Mouse (Mus musculus) adrenal gland, adult 2 months (tissue): ENCODE measurements at regions not wholly inside any gene's neighbourhood (a gene's known extent, or its start where the extent isn't known, plus 50 kb on each side); places are given as distances from the start of the nearest gene placed in this dataset.

ENCODE experiments used
- DNase-seq: peaks from one replicate; pipeline ENCODE4 v3.0.0; 2021

- no peak for DNase-seq
Measured at GRCm38 (mm10) chr10:119395048-119395447, 58.6 kb upstream of the Grip1 start.

GRCm38 (mm10) chr10:119387924-119388323, 65.7 kb upstream of the Grip1 start:
- no peak for DNase-seq

- DNase-seq = no peak
Measured at GRCm38 (mm10) chr10:119382257-119382656, 71.4 kb upstream of the Grip1 start.

- DNase-seq = no peak
Measured at GRCm38 (mm10) chr10:119368566-119368965, 85.1 kb upstream of the Grip1 start.

GRCm38 (mm10) chr10:119363616-119364015, 90.0 kb upstream of the Grip1 start:
- DNase-seq = peak; percentile 22

- no peak for DNase-seq
Measured at GRCm38 (mm10) chr10:119358730-119359292, 94.8 kb upstream of the Grip1 start.

GRCm38 (mm10) chr10:119342317-119343114, 102.7 kb upstream of the Cand1 start:
- DNase-seq = no peak

GRCm38 (mm10) chr10:119340323-119340722, 100.5 kb upstream of the Cand1 start:
- DNase-seq = no peak

- no peak for DNase-seq
Measured at GRCm38 (mm10) chr10:119326912-119327311, 87.1 kb upstream of the Cand1 start.

- no peak for DNase-seq
Measured at GRCm38 (mm10) chr10:119319953-119320352, 80.1 kb upstream of the Cand1 start.

GRCm38 (mm10) chr10:119318416-119318815, 78.6 kb upstream of the Cand1 start:
- DNase-seq = no peak

GRCm38 (mm10) chr10:119311578-119311977, 71.7 kb upstream of the Cand1 start:
- no peak for DNase-seq

- no peak for DNase-seq
Measured at GRCm38 (mm10) chr10:119295740-119296139, 55.9 kb upstream of the Cand1 start.

GRCm38 (mm10) chr10:119294454-119295149, 54.7 kb upstream of the Cand1 start:
- DNase-seq = peak; percentile 17

GRCm38 (mm10) chr10:119293372-119293771, 53.5 kb upstream of the Cand1 start:
- no peak for DNase-seq
